Mouse (Mus musculus): ENCODE results near the gene Soat2.
A peak's percentile ranks its signal among the peaks of the same experiment; 100 is the strongest.

Soat2 gene

DNA sequence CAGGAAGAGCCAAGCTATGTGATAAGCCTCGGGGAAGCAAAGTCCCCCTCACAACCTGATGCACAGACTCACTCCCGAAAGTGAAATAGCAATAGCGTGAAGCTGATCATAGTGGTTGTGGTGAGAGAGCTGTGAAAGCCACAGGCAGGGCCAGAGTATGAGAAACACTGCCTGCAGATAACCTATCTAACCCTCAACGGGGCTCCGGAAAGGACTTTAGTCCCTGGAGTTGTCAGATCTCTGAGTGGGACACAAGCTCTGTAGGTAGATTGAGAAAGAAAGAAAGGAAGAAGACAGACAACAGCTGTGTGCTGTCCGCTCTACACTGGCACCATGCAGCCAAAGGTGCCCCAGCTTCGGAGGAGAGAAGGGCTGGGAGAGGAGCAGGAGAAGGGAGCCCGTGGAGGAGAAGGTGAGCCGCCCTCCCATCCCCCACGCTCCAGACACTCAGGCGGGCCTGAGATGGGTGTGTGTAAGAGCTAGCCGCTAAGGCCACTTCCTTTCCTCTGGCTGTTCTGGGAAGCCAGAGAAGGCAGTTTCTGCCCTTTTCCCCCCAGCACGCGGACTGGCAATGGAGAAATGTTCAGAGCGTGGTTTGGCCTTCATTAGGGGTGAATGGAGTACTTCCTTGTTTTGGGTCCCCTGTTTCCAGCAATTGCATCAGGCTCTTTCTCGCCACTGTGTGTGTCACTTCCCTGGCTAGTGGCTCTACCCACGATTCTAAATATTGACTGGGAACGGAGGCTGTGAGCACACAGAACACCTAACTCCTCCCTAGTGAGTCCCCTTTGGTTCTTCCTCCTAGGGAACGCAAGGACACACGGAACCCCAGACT, at the start of gene Soat2:
Soat2 (plus strand) TSS at position 226 of the 835 bp plus-strand sequence.
- DNase-seq (ENCODE audit: low read depth in 1 of 2, low spot score in 2 of 2) = peak; percentile 80 to 85

DNA sequence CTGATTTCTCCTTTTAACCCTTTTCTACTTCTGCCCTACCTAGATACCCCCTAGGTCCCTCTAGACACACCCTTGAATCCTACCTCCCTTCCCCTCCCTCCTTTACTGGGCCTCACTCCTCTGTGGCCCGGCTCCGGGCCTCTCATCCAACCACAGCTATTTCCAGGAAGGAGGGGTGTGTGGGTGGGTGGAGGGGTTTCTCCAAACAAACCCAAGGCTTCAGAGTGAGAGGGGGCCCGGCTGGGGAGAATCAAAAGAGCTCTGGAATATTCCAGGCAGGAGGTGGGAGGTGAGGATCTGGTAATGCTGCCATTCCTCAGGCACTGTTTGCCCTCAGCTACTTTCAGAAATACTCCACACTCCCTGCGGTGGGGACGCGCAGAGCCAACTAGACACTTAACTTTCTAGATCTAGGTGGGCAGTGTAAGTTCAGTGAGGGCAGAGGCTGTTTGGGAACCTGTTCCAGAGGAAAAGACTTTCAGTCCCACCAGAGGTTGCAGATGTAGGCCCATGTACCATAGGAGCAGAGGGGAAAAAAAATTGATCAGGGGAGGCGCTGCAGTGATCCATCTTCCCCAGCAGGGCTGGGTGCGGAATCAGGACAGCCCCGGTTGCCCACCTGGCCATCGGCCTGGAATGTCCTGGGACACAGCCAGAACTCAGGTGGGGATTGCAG, 49.2 kb upstream of the Soat2 start:
- DNase-seq (ENCODE audit: low read depth in 1 of 2, low spot score in 2 of 2) = no peak

DNA sequence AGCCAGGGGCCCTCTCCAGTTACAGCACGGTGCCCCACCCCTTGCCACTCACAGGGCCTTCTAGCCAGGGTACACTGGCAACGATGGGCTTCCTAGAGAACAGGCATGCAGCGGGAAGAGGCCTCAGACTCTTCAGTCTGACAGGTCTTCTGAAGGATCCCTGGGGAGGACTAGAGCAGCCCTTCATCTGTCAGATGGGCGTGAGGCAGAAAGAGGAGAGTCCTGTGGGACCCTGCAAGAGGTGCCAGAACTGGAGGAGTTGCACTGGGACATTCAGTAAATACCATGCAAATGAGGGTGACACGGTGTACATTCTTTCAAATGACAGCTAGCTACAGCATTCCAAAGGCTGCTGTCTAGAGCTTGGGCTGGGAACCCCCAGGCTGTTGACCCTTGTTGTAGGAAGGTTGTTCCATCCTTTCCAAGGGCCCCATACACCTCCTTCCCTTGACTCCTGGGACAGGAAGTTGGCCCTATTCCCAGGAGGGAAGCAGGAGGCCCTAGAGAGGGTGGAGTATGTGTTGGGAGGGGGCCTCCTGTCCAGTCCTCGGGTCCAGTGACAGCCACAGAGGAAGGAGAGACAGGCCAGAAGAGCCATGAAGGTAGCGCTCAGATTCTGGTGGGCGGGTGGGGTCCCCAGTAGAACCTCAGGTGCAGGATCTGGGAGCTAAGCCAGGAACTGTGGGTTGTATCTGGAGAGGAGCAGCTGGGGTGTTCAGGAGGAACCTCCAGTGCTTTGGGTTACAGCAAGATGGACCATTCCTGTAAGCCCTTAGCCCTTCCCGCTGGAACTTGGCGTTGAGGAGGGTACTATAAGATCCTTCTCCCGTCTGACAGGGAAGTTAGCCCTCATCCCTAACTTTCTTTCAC, 48.4 kb upstream of the Soat2 start:
- DNase-seq (ENCODE audit: low read depth in 1 of 2, low spot score in 2 of 2) = no peak

DNA sequence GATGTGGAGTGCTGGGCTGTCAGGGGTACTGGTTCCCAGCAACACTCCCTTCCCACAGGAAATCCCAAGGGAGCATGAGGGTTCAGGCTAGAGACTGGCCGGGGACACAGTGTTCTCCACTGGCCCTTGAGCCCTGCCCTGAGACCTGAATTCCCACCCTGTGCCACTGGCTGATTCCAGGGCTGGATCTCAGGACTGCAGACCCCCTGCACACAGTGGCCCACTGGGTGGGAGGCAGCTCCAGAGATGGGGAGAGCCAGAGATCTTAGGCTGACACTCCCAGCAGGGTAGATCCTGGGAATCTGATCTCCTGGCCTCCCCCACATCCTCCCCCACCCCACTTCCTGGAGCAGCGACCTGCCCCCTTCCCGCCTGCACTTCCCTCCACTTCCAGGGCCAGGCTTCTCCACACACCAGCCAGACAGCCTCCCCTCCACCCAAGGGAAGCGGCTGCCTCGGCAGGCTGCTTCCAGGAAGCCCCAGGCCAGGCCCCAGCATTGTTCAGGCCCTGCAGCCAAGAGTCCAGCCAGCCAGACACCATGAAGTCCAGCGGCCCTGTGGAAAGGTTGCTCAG, 47.7 kb upstream of the Soat2 start:
- no peak for DNase-seq (ENCODE audit: low read depth in 1 of 2, low spot score in 2 of 2)

DNA sequence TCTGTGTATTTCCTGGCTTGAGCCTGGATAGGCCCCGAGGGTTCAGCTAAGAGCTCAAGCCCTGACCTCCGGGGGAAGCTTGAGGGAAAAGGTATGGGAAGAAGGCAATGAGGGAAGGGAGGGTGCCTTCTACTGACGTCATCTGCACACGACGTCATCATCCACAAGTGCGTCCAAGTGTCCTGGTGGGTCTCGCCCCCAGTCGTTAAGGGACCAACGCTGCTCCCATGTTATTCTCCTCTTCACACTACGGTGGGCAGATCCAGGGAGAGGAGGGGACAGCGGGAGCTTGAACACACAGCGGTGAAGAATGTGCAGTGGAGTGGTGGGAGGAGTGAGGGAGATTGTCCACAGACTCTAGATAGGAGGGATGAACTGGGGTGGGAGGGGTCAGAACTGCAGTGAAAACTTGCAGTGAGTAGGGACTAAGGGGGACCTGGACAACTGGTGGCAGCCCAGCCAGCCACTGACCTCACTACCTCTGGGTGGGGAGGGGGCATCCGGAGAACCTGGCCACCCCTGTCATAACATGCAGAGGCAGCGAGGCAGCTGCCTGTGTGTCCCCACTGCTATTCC, 46.9 kb upstream of the Soat2 start:
- no peak for DNase-seq (ENCODE audit: low read depth in 1 of 2, low spot score in 2 of 2)

DNA sequence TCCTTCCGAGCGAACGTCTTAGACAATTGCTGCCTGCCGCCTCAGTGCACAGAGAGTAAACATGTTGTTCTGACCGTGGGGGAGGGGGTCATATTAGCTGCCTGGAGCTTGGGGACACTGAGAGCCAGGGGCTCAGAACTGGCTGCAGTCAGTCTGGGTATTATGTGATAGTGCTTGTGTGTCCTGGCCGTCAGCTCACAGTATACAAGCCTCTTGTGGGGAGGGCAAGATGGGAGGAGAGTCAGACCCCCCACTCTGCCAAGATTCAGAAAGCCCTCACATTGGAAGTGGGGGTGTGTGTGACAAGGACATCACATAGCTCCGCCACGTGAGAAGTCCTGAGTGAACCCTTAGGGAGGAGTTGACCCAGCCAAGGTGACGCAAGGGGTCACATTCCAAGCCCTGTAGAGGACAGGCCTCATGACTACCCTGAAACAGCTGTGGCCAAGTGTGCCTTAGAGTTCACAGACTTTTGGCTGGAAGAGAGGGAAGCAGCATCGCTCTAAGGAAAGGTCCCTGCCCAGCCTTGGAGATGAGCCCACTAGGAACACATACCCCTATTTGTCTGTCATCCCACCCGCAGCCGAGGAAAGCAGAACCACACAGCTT, 46.3 kb upstream of the Soat2 start:
- no peak for DNase-seq (ENCODE audit: low read depth in 1 of 2, low spot score in 2 of 2)

DNA sequence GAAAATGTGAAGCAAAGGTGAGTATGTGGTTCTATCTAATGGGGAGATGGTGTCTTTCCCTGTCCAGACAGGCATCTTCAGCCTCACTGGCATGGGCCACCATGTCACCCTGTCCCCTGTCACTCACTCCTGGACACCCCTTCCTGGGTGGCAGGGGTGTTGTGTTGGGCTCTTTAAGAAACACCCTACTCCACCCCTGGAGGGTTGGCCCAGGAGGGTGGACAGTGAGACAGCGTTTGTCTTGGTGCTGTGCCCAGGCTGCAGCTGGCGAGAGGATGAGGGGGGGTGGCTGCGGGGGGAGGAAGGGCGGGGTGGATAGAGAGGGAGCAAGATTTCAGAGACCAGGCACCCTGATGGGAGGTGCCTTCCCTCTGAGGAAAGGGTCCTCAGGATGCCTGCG, 45.0 kb upstream of the Soat2 start:
- no peak for DNase-seq (ENCODE audit: low read depth in 1 of 2, low spot score in 2 of 2)

DNA sequence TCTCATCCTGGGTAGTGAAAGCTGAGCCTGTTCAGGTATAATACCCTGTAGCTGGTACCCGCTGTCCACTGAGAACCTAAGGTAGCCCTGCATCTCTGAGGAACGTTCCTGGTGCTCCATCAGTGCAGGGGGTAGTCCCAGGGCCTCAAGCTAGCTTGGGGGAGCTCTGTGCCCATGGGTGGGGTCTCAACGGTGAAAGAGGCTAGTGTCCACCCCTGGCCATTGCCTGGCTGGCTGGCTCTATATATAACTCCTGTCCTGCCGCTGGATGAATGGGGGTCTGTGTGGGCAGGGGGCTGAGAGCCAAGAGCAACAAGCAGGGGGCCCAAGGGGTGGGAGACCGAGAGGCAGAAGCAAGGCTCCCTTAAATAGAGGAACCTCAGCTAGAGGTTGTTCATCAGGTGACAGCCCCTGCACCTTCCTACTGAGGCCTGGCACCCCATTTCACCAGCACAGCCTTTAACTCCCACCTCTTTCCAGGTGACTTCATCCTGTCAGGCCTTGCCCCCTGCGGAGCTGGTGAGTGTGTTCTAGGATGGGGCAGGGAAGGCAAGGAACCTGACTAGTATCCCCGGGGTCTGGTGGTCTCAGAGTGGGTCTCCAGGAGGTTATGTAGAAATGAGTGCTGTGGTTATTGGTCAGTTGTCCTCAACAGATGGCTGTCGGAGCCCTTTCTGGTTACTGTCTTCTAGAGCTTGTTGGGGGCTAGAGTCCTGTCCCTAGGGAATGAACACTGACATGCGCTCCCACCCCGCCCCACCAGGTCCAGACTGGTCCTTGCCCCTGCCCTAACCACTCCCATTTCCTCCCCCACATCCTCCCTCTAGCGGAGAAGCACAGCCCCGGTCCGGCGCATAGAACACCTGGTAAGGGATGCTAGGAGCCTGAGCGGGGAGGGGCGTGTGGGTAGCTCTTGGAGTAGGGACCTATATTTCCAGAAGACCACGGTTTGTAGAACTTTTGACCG, 44.3 kb upstream of the Soat2 start:
- DNase-seq (ENCODE audit: low read depth in 1 of 2, low spot score in 2 of 2) = no peak

DNA sequence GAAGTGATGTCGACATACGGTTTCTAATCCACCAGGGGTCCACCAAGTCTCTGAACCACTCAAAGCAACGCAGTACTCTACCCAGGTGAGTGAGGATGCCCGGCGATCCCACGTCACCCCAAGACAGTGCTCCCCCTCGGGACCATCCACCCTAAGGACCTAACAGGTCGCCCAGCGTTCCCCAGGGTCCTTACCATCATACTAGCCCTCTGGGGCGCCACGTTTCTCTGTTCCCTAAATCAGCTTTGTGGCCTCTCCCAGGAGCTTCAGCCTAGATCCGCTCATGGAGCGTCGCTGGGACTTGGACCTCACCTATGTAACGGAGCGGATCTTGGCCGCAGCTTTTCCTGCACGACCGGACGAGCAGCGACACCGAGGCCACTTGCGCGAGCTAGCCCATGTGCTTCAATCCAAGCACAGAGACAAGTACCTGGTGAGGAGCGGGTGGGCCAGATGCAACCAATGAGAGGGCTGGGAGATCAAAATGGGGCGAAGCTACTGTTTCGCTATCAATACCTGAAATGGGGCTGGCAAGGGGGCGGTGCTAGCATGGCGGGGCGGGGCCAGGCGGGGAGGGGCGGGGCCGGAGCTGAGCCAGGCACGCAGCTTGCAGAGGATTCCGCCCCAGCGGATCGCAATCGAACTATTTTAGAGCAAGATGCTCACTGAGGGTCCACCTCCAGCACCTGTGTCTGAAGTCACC, 43.4 kb upstream of the Soat2 start:
- no peak for DNase-seq (ENCODE audit: low read depth in 1 of 2, low spot score in 2 of 2)

DNA sequence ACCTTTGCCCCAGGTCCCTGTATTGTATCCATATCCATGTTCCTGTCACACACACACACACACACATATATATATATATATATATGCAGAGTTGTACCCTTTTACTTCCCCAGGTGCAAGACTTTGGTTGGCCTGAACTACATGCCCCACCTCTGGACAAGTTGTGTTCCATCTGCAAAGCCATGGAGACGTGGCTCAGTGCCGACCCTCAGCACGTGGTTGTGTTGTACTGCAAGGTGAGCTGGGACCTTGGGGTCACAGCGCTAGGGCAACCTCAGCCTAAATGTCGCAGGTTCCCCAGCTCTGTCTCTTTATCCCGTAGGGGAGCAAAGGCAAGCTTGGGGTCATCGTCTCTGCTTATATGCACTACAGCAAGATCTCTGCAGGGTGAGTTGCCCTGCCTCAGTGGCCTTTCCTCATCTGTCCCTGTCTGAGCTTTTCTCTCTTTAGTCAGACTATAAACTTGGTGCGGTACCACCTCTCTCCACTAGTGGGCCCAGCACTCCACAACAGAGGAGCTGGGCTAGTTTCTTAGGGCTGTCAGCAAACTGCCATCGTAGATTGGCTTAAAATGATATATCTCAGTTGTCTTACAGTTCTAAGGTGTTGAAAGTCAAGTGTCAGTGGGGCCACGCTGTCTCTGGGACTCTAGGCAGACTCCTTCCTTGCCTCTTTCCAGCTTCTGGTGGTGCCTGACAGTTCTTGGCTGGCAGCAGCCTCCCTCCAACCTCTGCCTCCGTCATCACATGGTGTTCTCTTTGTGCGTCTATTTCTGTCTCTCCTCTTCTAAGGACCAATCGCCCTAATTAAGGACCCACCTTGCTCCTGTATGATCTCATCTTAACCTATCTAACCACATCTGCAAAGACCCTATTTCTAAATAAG, 42.4 kb upstream of the Soat2 start:
- no peak for DNase-seq (ENCODE audit: low read depth in 1 of 2, low spot score in 2 of 2)

DNA sequence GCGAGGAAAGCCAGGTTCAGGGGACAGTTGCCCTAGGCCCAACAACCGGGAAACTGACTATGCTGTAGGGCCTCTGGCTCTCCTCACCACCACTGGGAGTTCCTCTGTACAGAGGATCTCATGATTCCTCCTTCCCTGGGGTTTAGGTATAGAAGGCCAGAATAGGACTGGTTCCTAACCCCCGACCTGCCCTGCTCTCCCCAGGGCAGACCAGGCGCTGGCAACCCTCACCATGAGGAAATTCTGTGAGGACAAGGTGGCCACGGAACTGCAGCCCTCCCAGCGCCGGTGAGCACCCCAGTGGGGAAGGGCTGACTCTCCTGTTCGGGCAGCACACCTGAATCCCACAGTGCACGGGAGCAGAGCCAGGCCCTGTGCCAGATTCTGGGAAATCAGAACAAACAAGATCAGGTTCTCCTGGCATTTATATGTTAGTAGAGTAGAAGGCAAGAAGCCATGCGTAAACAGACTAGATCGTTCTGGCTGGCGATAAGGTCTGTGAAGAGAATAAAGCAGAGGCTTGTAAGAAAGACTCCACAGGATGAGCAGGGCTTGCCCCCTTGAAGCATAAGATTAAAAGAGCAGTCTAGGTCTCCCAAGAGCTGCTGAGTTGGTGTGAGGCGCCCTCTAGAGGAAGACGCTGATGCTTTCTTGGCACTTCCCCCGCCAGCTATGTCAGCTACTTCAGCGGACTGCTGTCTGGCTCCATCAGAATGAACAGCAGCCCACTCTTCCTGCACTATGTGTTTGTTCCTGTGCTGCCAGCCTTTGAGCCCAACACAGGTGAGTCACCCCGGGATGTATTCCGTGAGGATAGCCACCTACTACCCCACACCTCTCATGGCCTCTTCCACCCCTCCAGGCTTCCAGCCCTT, 41.4 kb upstream of the Soat2 start:
- peak in 1 of 2 experiments; percentile 64 for DNase-seq (ENCODE audit: low read depth in 1 of 2, low spot score in 2 of 2)

DNA sequence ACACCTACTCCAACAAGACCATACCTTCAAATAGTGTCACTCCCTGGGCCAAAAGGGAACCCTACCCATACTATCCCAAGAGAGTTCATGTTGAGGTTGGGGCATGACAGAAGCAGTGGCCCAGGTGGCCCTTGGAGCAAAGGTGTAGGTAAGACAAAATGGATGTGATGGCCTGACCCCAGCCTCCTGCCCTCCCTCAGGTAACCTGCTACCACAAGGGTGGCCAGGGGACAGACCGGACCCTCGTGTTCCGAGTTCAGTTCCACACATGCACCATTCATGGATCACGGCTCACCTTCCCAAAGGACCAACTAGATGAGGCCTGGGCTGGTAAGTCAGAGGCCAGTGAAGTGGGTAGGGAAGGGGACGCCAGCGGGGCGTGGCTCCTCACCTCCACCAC, 40.1 kb upstream of the Soat2 start:
- DNase-seq (ENCODE audit: low read depth in 1 of 2, low spot score in 2 of 2) = no peak

DNA sequence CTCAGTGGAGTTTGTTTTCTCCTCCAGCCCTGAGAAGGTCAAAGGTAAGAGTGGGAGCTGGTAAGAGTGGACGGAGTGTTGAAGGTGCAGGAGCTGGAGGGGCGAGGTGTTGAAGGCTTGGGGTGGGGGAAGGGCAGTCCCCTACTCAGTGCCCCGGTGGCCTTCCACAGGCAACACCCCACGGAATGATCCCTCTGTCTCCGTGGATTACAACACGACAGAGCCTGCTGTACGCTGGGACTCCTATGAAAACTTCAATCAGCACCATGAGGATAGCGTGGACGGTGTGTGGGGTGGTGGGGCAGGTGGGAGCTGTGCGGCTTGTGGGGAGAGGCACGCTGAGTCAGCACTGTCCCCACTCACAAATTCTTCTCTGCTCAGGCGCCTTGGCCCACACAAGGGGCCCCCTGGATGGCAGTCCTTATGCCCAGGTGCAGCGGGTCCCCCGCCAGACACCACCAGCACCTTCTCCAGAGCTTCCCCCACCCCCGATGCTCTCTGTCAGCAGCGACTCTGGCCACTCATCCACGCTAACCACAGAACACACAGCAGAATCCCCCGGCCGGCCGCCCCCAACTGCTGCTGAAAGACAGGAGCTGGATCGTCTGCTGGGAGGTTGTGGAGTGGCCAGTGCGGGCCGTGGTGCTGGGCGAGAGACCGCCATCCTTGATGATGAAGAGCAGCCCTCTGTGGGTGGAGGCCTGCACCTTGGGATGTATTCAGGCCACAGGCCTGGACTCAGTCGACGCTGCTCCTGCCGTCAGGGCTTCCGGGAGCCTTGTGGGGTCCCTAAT, 39.4 kb upstream of the Soat2 start:
- DNase-seq (ENCODE audit: low read depth in 1 of 2, low spot score in 2 of 2) = no peak

DNA sequence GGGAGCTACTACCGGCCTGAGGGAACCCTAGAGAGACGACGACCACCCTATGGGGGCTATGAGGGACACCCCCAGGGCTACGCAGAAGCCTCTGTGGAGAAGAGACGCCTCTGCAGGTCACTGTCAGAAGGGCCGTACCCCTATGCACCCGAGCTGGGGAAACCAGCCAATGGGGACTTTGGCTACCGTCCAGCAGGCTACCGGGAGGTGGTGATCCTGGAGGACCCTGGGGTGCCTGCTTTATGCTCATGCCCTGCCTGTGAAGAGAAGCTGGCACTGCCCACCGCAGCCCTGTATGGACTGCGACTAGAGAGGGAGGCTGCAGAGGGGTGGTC, 38.9 kb upstream of the Soat2 start:
- DNase-seq (ENCODE audit: low read depth in 1 of 2, low spot score in 2 of 2) = no peak

DNA sequence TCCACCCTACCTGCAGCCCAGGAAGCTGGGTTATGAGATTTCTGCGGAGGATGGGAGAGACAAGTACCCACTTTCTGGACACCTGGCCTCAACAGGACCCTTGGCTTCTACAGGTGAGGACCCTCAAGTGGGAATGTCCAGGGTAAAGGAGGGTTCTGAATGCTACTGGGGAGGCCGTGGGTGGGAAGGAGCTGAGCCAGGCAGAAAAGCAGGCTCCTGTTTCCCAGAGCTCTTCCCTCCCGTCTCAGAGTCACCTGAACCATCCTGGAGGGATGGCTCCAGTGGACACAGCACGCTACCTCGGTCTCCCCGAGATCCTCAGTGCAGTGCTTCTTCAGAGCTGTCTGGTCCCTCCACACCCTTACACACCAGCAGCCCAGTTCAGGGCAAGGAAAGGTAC, 38.1 kb upstream of the Soat2 start:
- DNase-seq (ENCODE audit: low read depth in 1 of 2, low spot score in 2 of 2) = no peak

DNA sequence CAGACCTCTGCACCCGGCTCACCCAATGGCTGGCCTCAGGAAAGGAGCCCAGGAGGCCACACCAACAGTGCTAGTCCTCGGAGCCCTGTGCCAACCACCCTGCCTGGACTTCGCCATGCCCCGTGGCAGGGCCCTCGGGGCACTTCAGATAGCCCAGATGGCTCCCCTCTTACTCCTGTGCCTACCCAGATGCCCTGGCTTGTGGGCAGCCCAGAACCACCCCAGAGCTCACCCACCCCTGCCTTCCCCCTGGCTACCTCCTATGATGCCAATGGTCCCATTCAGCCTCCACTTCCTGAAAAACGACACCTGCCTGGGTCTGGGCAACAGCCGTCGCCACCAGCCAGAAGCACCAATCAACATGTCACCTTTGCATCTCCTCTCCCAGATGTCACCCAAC, 37.5 kb upstream of the Soat2 start:
- no peak for DNase-seq (ENCODE audit: low read depth in 1 of 2, low spot score in 2 of 2)
